25 mouse cellular contexts compared by ENCODE assay signal in genomic region chr16:36596671-36597410, GRCm38 (mm10). TPM values are rescaled to one million over a fixed set of nuclear protein-coding genes. Genes with fewer than 3 reads are reported as not detected.
"Had no signal": no experiment of that assay in that cellular context is flagged by ENCODE, and none has a peak within 500 bp of the region (broad histone marks: within the 10 kb centered on the region; RNA-seq: fewer than 3 reads in every experiment).

No protein-coding gene starts in this region.

- H3K4me2 ChIP-seq: intestine, embryonic 15.5 days; limb, embryonic 13.5 days; liver, embryonic 12.5 days; liver, embryonic 15.5 days; lung, embryonic 15.5 days; midbrain, embryonic 13.5 days; neural tube, embryonic 13.5 days; stomach, embryonic 15.5 days had no signal

- H3K27me3 ChIP-seq: intestine, embryonic 15.5 days; limb, embryonic 13.5 days; liver, embryonic 12.5 days; liver, embryonic 15.5 days; lung, embryonic 15.5 days; midbrain, embryonic 13.5 days; neural tube, embryonic 13.5 days; stomach, embryonic 15.5 days had no signal

- H3K27ac ChIP-seq: intestine, embryonic 15.5 days; kidney, postnatal 0 days; limb, embryonic 10.5 days; limb, embryonic 13.5 days; liver, embryonic 12.5 days; liver, embryonic 15.5 days; lung, embryonic 15.5 days; midbrain, embryonic 10.5 days; midbrain, embryonic 13.5 days; neural tube, embryonic 13.5 days; stomach, embryonic 15.5 days had no signal

- ATAC-seq: intestine, embryonic 15.5 days; liver, embryonic 12.5 days; midbrain, embryonic 13.5 days; midbrain, embryonic 16.5 days had no signal

- H3K9ac ChIP-seq: intestine, embryonic 15.5 days; limb, embryonic 13.5 days; liver, embryonic 12.5 days; liver, embryonic 15.5 days; lung, embryonic 15.5 days; midbrain, embryonic 13.5 days; neural tube, embryonic 13.5 days; stomach, embryonic 15.5 days had no signal

- H3K4me1 ChIP-seq: intestine, embryonic 15.5 days; limb, embryonic 10.5 days; limb, embryonic 13.5 days; liver, embryonic 12.5 days; liver, embryonic 15.5 days; lung, embryonic 15.5 days; midbrain, embryonic 10.5 days; midbrain, embryonic 13.5 days; neural tube, embryonic 13.5 days; stomach, embryonic 15.5 days had no signal

- DNase-seq: liver; lung, adult 18-20 months; lung, postnatal 10 days; lung, postnatal 36 days; retina, postnatal 1 day; right cerebral cortex, postnatal 25 days; spleen, adult 18-20 months; thymus, adult 18-20 months; thymus, postnatal 36 days had no signal

- H3K36me3 ChIP-seq: intestine, embryonic 15.5 days; limb, embryonic 10.5 days; limb, embryonic 13.5 days; liver, embryonic 12.5 days; liver, embryonic 15.5 days; lung, embryonic 15.5 days; midbrain, embryonic 10.5 days; midbrain, embryonic 13.5 days; neural tube, embryonic 13.5 days; stomach, embryonic 15.5 days had no signal

- H3K9me3 ChIP-seq: intestine, embryonic 15.5 days; limb, embryonic 10.5 days; limb, embryonic 13.5 days; liver, embryonic 12.5 days; liver, embryonic 15.5 days; lung, embryonic 15.5 days; megakaryocyte, embryonic 14.5 days; midbrain, embryonic 10.5 days; midbrain, embryonic 13.5 days; neural tube, embryonic 13.5 days; stomach, embryonic 15.5 days had no signal

- H3K4me3 ChIP-seq: intestine, embryonic 15.5 days; limb, embryonic 10.5 days; limb, embryonic 13.5 days; liver, embryonic 12.5 days; liver, embryonic 15.5 days; lung, embryonic 15.5 days; megakaryocyte, embryonic 14.5 days; midbrain, embryonic 10.5 days; midbrain, embryonic 13.5 days; myocyte; neural tube, embryonic 13.5 days; stomach, embryonic 15.5 days had no signal

RNA-seq across cellular contexts. Expression of gene Casr, which starts 34.9 kb away (rescaled TPM):
- total RNA-seq: monocyte, adult 5-6 weeks; neutrophil, adult 5-6 weeks had no signal
- polyA plus RNA-seq: liver, embryonic 12.5 days; liver, embryonic 15.5 days; neural tube, embryonic 13.5 days had no signal
